Mouse (Mus musculus) telencephalon, adult 2 months (tissue): ENCODE measurements around the gene Dscam.

Source experiments
- DNase-seq: peaks from one replicate; pipeline ENCODE4 v3.0.0-alpha.2; 2011; ENCODE audit warnings: low read depth, low spot score

Gene Dscam

DNA sequence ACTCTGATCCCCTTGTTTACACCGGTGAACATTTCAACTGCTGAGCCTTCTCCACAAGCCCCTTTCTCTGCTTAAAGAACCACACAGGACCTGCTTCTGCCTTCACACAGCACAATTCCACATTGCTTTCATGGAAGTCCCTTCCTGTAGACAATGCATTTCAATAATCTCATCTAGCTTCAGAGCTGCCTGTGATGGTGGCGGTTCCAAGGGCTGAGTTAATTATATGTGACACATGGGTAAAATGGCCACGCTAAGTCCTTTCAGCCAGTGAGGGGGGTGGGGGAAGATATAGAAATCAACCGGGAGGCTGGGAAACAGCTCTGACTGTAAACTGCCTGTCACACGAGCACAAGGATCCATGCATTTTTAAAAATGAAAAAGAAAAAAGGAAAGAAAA, 152.2 kb downstream of the Dscam start:
- DNase-seq, result no peak

DNA sequence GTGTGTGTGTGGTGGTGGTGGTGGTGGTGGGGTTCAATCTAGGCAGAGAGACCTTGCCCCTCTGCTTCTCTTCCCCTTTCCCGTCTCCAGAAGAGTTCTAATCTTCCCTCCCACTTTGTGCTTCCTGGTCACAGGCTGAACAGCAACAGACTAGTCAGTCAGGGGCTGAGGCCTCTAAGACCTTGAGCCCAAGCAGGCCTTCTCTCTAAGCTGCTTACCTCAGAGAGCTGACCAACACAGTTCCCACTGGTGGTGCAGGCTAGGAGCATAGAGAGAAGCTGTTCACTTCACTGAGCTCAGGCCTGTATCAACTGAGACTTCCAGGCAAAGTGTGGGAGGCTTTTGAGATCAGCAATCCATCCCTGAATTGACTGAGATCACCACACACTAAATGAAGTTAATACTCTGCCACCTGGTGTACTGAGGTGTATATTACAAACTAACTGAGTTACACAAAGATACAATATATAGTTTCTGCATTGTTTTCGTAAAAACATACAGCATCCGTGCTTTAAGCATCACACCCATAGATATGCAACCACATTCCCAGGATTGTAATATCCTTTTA, 153.3 kb downstream of the Dscam start:
- no peak for DNase-seq

DNA sequence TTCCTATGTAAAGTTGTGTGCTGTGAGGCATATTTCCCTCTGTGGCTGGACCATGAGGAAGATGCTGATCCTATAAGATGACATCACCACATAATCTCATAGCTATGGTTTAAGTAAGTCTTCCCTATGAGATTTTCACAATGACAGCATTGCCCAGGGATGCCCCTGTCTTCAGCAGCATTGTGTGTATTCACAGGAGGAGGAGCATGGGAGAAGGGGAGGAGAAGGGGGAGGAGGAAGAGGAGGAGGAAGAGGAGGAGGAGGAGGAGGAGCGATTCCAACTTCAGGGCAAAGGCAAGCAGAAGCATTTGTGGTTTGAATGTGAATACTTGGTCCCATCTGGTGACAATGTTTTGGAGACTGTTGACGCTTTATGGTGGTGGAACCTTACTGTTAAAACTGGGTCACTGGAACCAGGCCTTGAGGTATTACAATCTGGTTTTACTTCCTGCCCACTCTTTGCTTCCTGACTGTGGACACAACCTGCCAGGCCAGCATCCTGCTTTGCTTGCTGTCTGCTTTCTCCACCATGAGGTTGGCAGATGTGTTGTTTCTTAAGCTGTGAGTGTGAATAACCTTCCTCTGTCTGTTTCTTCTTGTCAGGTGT, 154.2 kb downstream of the Dscam start:
- DNase-seq, result no peak

DNA sequence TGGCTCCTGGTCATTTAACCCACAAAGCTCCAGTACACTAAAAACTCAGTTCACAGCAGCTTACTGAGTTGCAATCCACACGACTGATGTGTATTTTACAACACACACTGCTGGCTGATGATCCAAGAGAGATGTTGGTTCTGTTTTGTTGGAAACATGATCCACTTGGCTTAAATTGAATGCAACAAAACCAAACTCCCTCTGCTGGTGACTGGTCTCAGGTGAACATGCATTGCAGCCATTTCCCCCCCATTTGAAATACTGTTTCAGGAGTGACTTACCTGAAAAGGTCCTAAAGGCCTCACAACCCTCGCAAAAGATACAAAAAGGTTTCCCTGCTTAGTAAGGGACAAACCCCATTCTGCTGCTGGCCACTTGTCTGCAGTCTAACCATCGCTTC, 156.2 kb downstream of the Dscam start:
- DNase-seq, result no peak

DNA sequence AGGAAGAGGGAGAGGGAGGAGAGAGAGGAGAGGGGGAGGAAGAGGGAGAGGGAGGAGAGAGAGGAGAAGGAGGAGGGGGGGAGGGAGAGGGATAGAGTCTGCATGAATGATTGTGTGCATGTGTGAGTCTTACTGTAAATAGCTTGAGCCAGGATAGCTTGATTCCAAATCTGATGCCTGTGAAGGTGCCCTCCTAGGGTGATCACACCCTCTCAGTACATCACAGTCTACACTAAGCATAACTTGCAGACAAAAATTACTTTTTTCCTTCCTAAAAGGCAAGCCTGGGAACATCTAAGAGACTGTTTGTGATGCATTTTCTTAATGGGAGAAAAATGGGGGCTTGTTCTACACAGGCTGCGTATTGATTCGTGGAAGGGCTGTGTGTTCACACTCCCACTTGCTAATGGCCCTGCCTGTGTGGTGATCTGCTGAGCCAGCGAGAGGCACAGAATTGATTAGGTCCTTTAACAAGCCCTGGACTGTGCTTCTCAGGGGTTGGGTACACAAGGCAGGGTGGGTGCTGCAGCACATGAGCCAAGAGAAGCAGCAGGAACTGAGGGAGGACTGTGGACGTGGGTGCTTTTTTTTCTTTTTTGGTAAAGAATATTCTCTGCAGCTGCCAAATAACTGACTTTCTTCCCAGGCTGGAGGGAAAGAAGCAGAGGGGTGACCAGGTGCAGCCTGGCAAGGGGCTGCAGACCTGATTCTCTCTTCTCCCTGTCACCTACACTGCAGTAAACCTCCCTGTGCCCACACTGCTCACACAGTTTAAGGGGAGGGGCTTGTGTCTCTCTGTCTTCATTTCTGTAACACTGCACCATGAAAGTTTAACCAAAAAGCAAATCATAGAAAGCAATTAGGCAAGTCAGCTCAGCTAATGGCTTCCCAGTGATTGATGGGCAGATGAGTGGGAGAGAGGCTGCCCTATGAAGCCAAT, 161.2 kb downstream of the Dscam start:
- no peak for DNase-seq

DNA sequence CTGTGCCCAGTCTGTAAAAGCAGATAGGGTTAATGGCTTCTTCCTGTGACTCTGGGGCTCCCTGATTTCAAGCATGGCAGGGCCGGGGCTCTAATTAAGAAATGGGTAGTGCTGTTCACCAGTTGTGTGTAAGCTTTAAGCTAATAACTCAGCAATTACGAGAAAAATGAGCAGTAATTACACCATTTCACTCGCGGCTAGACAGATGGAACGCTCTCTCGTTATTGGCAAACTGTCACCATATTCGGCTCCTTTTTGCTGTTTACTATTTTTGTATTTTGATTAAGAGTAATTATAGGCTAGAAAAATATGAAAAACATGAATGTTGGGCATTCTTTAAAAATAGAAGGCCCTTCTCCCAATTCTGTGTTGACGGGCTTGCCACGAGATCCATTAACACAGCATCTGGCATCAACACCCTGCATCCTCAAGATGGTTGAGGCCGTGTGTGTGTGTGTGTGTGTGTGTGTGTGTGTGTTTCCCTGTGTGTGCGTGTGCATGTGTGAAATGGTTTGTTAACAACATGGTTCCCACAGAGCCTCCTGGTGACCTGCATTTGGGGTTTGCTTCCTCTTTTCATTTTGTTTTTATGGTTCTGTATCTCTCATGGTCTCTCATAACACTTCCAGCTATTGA, 162.5 kb downstream of the Dscam start:
- DNase-seq, result no peak

DNA sequence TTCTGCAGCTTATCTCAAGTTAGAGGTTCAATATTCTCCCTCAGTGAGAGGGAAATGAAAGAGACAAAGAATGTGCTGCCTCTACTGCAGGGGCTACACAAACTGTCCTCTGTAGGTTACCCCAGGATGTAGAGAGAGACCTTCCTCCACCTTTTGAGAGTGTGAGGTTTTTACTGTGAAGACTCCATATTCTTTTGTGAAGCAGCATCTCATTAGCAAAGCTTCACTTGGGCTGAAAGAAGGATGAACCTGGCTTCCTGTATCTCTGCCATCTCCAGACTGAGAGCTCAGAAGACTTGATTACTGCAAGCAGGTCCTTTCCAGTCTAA, 163.7 kb downstream of the Dscam start:
- DNase-seq, result no peak

DNA sequence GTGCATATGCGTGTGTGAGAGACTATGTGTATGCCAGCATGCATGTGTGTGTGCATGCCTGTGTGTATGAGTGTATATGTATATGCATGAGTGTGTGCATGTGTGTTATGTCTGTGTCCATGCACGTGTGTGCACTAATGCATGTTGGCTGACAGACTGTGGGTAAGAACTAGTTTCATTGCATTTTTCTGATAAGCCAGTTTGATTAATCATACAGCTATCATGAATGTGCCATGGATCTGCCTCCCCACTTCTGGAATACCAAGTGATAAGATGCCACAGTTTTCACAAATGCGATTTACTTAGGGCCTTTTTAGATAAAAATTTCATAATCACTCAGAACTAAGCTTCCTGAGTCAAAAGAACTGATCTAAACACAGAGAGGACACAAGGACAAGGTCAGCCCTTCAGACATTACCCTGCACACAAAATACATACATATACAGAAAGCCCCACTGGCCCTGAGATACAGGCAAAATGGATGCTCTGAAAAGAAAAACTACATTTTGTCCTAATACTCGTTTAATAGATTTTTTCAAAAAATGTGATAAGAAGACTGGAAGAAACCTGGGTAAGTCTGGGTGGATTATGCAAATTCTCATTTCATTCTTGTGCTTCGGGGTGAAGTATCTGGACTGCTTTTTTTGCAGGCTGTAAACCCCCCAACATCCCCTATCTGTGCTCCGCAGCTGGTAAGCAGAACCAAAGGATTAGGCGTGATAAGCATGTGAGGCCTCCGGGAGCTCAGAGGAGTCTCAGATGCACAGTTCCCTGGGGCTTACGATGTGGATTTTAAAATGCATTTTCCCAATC, 164.3 kb downstream of the Dscam start:
- no peak for DNase-seq

DNA sequence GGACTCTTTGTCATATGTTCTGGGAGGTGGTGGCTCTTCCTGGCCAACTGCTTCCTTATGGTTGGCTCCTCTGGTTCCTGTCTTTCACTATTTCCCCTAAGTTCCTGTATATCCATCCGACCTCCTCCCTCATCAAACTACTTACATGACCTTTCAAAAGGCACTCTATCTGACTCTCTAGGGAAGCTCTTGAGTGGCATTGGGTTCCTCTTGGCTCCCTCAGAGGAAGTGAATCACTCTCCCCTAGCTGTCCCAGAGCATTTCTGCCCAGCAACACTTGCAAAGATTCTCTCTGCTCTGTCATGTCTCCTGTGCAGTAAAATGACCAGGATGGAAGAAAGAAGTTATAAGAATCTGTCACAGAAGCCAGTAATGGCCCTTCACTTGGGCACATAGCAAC, 166.6 kb downstream of the Dscam start:
- no peak for DNase-seq

DNA sequence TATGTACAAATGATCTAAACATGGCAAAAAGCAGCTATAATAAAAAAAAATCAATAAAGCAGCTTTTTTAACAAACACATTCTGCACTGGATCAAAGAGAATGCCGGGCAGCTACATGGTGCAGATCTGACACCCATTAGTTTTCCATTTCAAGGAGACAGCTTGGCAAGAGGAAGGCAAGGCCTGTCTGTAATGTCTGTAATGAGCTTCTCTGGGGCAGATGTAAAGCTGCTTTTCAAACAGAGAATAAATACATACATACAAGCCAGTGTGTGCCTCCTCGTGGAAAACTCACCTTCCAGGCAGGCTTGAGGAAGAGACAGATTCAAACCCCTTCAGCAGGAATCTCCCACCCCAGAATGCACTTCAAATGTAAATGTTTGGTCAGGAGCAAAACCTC, 167.7 kb downstream of the Dscam start:
- no peak for DNase-seq

DNA sequence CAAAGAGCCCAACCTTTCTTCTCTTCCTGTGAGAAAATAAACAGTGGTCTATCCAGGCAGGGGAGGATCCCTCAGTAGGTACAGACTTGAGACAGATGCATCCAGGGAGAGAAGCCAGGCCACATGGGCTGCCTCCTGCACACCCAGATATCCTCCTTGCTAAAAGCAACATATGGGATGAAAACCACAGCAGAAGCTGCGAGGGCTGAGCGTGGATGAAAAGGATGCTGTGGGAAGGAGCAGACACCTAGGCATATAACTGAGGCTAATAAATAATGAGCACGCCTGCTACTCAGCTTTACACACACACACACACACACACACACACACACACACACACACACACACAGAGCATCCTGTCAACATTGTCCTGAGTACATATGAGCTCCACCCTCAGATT, 168.4 kb downstream of the Dscam start:
- peak; percentile 90 for DNase-seq

DNA sequence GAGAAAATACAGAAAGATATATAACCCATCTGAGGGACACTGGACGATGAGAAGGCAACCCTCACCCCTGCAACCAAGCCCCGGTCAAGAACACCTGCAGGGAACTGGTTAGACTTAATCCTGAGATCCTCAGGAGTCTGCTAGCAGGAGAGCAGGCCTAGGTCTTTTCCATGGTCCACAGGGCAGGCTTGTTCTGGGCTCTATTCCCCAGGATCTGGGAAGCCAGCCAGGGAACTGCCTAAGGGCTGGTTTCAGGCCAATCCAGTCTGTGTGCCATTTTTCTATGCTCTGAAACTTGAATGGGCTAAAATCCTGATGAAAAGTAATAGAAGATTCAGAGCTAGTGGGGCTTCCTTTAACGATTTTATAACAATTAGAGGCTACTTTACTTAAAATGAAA, 173.7 kb downstream of the Dscam start:
- DNase-seq, result no peak

DNA sequence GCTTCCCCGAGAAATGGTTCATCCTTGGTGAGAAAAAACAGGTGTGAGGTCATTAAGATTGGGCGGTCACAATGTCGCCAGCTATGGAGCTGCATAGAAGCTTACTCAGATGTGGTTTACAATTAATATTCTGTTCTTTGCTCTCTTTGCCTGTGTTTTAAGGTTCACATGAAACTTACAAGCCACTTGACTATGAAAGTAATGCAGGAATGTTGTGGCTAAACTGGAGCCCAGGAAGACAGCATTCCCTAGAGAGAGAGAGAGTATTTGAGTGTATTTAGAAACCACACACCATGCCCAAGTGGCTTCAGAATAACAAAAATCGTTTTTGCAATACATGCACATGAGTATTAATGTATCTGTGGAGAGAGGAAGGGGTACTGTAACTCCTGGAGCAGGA, 174.7 kb downstream of the Dscam start:
- DNase-seq, result no peak

DNA sequence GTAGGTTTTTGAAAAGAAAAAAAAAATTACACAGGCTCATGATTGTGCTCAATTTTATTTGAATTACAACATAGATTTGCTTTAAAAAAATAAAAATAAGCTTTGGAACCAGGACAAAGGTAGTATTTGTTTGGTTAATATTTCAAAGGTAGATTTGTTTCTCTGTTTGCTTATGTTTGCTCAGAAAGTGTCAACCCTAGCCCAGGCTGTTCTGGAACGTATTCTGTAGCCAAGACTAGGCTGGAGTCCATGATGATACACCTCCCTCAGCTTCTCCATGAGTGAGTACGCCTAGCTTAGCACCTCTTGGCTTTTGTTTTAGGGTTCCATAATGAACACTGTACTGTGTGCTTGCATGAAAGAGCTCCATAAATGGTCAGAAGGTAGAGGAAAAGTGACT, 183.2 kb downstream of the Dscam start:
- no peak for DNase-seq

DNA sequence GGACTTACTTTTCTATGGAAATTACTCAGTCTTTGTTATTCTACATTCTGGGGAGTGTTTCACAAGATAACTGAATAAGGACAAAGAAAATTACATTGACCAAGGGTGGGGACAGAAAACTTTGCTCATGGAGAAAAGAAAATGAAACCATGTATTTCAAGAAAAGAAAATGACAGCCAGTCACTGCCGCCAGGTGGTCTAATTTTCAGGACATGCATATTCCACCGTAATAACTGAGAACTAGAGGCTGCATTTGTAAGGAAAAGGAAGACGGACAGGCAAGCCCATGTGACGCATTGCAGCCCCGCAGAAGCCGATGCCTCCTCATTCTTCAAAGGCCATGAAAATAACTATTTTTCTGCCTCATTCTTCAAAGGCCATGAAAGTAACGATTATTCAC, 197.3 kb downstream of the Dscam start:
- no peak for DNase-seq

DNA sequence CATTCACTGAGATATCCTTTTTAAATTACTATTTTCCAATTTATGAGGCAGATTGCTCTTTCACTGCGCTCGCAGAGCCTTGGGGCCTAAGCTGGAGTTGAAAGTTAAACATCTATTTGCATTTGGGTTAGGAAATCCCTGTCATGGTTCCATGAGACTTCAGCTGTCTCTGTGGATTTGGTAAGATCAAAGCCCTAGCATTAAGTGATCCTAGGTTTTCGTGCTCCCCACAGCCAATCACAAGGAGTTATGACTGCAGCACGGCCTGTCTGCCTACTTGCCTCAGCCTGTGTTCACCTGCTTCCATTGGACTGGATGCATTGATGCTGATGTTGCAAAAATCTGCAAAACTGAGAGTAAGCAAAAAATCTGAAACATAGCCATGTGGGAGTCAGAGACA, 198.8 kb downstream of the Dscam start:
- no peak for DNase-seq

DNA sequence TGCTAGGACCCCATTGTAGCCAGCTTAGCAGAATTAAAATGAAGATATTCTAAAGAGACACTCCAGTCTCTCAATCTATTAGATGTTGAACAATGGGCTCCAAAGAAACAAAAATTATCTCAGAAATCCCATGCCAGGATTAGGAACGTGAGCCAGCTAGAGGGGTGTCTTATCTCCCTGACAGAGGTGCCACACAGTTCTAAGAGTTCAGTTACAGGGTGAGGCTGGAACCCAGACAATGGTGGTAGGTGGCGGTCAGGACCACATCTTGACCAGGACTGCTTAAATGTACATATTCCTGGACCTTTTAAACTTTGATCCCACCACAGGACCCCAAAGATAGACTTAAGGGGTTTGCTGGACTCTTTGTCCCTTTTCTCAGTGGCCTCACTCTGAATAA, 200.1 kb downstream of the Dscam start:
- no peak for DNase-seq

DNA sequence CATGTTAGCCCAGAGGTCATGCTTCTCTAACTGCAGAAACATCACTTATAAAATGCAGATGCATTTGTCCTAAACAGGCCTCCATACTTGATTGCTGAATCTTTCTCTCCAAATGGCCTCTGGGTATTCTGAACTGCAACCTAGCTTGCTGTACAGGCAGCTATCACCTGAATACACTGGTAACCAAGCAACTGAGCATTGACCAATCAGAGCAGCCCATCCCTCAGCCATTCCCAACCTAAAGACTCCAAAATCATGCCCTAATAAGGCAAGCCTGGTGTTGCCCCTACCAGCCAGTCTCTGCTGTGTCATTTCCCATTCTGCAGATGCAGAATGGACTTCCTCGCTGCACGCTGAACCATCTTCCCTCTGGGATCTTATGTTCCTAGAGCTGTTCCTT, 200.9 kb downstream of the Dscam start:
- DNase-seq, result peak; percentile 46

DNA sequence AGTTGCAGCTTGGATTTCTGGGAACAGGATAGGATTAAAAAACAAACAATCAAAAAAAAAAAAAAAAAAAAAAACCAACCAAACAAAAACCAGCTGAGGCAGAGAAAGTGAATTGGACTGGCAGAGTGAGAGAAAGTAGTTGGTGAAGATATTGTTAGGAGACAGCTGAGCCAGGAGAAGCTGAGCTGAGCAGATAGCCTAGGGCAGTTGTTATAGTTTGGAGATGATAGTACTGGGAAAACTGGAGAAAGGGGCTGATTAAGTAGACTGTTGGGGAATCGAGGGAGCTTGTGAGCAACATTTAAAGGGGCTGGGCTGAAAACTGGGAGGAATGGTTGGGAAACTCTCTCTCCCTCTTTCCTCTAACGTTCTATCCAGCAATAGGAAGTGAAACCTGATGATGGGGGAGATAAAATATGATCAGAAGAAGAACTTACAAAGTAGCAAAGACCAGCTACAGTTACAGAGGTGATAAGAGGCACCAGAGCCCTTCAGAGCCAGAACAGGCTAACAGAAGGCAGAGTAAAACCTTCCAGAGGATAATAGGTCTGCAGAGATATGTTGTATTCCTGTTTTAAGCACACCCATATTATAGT, 201.6 kb downstream of the Dscam start:
- no peak for DNase-seq

DNA sequence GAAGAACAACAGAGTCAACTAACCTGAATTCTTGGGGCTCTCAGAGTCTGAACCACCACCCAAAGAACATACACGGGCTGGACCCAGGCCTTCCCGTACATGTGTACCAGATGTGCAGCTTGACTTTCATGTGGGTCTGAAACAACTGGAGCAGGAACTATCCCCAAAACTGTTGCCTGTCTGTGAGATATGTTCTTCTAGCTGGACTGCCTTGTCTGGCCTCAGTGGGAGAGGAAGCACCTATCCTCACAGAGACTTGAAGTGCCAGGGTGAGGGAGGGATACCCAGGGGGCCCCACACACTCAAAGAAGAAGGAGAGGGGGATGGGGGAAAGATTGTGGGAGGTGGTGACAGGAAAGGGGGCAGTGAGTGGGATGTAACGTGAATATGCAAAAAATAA, 210.9 kb downstream of the Dscam start:
- DNase-seq, result no peak
